Mouse (Mus musculus): ENCODE data around the gene Sval3.

The Sval3 gene

DNA sequence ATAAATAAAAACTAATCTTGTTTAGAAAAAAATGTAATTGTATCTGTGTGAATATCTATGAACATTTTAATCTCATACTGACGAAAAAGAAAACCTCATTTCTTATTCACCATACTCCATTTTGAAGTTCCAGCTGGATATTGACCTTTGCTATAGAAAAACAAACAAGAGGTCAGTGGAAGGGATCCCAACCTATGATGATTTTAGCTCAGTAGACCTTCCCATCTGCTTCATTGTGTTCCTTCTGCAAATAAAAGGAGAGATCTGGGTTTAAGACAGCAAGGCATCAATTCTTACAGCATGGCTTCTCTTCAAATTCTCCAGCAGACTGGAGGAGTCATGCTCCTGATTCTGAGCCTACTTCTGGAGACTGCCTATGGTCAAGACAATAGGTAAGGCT lies at the start of gene Sval3:
Gene Sval3 (plus strand): TSS at position 301 of the 400 bp plus-strand sequence.
- DNase-seq (ENCODE audit: low spot score in 2 of 2) = no peak

DNA sequence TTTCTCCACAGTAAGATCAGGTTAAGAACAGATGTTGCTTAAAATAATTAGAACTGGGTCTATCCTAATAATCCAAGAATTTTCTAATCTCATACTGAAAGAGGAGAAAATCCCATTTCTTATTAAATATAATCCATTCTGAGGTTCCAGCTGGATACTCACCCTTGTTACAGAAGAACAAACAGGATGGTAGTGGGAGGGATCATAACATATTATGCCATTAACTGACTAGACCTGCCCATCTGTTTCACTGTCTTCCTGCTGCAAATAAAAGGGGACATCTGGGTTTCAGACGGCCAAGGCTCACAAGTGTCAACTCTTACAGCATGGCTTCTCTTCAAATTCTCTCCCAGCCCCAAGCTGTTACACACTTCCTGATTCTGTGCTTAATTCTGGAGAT lies 16.6 kb upstream of the Sval3 start, which contains the start of gene Sval1:
Gene Sval1 (plus strand): TSS at position 301 of the 400 bp plus-strand sequence.
- no peak for DNase-seq (ENCODE audit: low spot score in 2 of 2)

All from spleen, postnatal 14 days (tissue).